Mouse (Mus musculus): ENCODE measurements around the gene Plcg2. TPM values are rescaled to one million over a fixed set of nuclear protein-coding genes. Genes with fewer than 3 reads are reported as not detected.

The Plcg2 gene
- total RNA-seq, 2 experiments from 2014 or later, result 10.2 to 10.7 TPM

- DNase-seq, result no peak
- intact Hi-C loops (cut with DNase I), result no loop called here
These were observed 16.3 kb upstream of the Plcg2 start for GRCm38 (mm10) chr8:117481830-117482229.

GRCm38 (mm10) chr8:117484731-117485130 lies 13.4 kb upstream of the Plcg2 start:
- intact Hi-C loops (cut with DNase I), result no loop called here
- DNase-seq, result no peak

GRCm38 (mm10) chr8:117485316-117485715 lies 12.8 kb upstream of the Plcg2 start:
- intact Hi-C loops (cut with DNase I), result no loop called here
- DNase-seq, result no peak

GRCm38 (mm10) chr8:117488246-117489005 lies 9.7 kb upstream of the Plcg2 start:
- intact Hi-C loops (cut with DNase I), result no loop called here
- no peak for DNase-seq

GRCm38 (mm10) chr8:117493543-117493942 lies 4.5 kb upstream of the Plcg2 start:
- no peak for DNase-seq
- intact Hi-C loops (cut with DNase I), result no loop called here

- intact Hi-C loops (cut with DNase I), result loop anchor here (5.0 kb wide), 2 partner anchors 52 to 72 kb away; no protein-coding TSS in a partner anchor
- no peak for DNase-seq
These were observed 3.2 kb upstream of the Plcg2 start for GRCm38 (mm10) chr8:117494874-117495273.

GRCm38 (mm10) chr8:117498915-117499540 lies 937 bp downstream of the Plcg2 start:
- no peak for DNase-seq
- intact Hi-C loops (cut with DNase I), result loop anchor here (5.0 kb wide), 2 partner anchors 48 to 68 kb away; no protein-coding TSS in a partner anchor

- intact Hi-C loops (cut with DNase I), result no loop called here
These were observed 2.2 kb downstream of the Plcg2 start for GRCm38 (mm10) chr8:117500232-117500823.

GRCm38 (mm10) chr8:117501323-117501722 lies 3.2 kb downstream of the Plcg2 start:
- intact Hi-C loops (cut with DNase I), result no loop called here
- peak; percentile 26 to 32 for DNase-seq

More at GRCm38 (mm10) chr8:117500232-117500823, 2.2 kb downstream of the Plcg2 start:
- DNase-seq, result peak in 1 of 2 experiments; percentile 9

- intact Hi-C loops (cut with DNase I), result no loop called here
- DNase-seq, result no peak
These were observed 5.4 kb downstream of the Plcg2 start for GRCm38 (mm10) chr8:117503405-117504069.

- intact Hi-C loops (cut with DNase I), result no loop called here
- DNase-seq, result no peak
These were observed 9.6 kb downstream of the Plcg2 start for GRCm38 (mm10) chr8:117507703-117508102.

GRCm38 (mm10) chr8:117516876-117517565 lies 18.9 kb downstream of the Plcg2 start:
- intact Hi-C loops (cut with DNase I), result no loop called here
- DNase-seq, result no peak

GRCm38 (mm10) chr8:117517861-117518260 lies 19.8 kb downstream of the Plcg2 start:
- intact Hi-C loops (cut with DNase I), result no loop called here
- DNase-seq, result no peak

GRCm38 (mm10) chr8:117518873-117519272 lies 20.8 kb downstream of the Plcg2 start:
- DNase-seq, result no peak
- intact Hi-C loops (cut with DNase I), result no loop called here

GRCm38 (mm10) chr8:117526185-117526584 lies 28.1 kb downstream of the Plcg2 start:
- intact Hi-C loops (cut with DNase I), result no loop called here
- peak in 1 of 2 experiments; percentile 27 for DNase-seq

GRCm38 (mm10) chr8:117527983-117528382 lies 29.9 kb downstream of the Plcg2 start:
- intact Hi-C loops (cut with DNase I), result no loop called here
- no peak for DNase-seq

GRCm38 (mm10) chr8:117529177-117529576 lies 31.1 kb downstream of the Plcg2 start:
- DNase-seq, result no peak
- intact Hi-C loops (cut with DNase I), result no loop called here

GRCm38 (mm10) chr8:117532381-117532972 lies 34.4 kb downstream of the Plcg2 start:
- intact Hi-C loops (cut with DNase I), result no loop called here
- DNase-seq, result no peak

GRCm38 (mm10) chr8:117536862-117537261 lies 38.8 kb downstream of the Plcg2 start:
- DNase-seq, result no peak
- intact Hi-C loops (cut with DNase I), result no loop called here

- intact Hi-C loops (cut with DNase I), result no loop called here
- no peak for DNase-seq
These were observed 39.7 kb downstream of the Plcg2 start for GRCm38 (mm10) chr8:117537751-117538150.

Data from heart, postnatal 10 days (tissue).